Mouse (Mus musculus) hindbrain, embryonic 11.5 days (tissue): ENCODE results near the gene Mphosph9. TPM values are rescaled to one million over a fixed set of nuclear protein-coding genes. Genes with fewer than 3 reads are reported as not detected.

Experiments used
- ATAC-seq: fragments of 200-750 bp; cut with Nextera tagmentation; 2 replicates; pipeline ENCODE4 v1.8.0; 2017; ENCODE audit warnings: mild to moderate bottlenecking, moderate TSS enrichment, moderate library complexity; ENCODE audit not compliant: low FRiP score
- DNase-seq: peaks from one replicate; pipeline ENCODE4 v3.0.0-alpha.2; 2015; ENCODE audit warnings: low spot score
- H3K27ac ChIP-seq: fragments of 300-500 bp; sonication (generic); 2 replicates; pipeline ENCODE4 v1.5.1; 2014; ENCODE audit warnings: mild to moderate bottlenecking, low read depth, low read length
- H3K27me3 ChIP-seq: fragments of 300-500 bp; sonication (generic); 2 replicates; pipeline ENCODE4 v1.6.1; 2014; ENCODE audit warnings: mild to moderate bottlenecking, low read length, moderate library complexity, mixed read lengths; ENCODE audit not compliant: control insufficient read depth, insufficient read depth
- H3K36me3 ChIP-seq: fragments of 300-500 bp; sonication (generic); 2 replicates; pipeline ENCODE4 v1.6.1; 2014; ENCODE audit warnings: mild to moderate bottlenecking, low read length, moderate library complexity, mixed read lengths; ENCODE audit not compliant: control insufficient read depth, insufficient read depth
- H3K4me1 ChIP-seq: fragments of 300-500 bp; sonication (generic); replicated peaks from 2 replicates; pipeline ENCODE4 v1.6.1; 2014; ENCODE audit warnings: low read length, mixed read lengths; ENCODE audit not compliant: control insufficient read depth, insufficient read depth
- H3K4me2 ChIP-seq: fragments of 300-500 bp; sonication (generic); replicated peaks from 2 replicates; pipeline ENCODE4 v1.6.1; 2014; ENCODE audit warnings: mild to moderate bottlenecking, low read depth, low read length
- H3K4me3 ChIP-seq: fragments of 300-500 bp; sonication (generic); 2 replicates; pipeline ENCODE4 v1.5.1; 2014; ENCODE audit warnings: low read depth, low read length
- H3K9ac ChIP-seq: fragments of 300-500 bp; sonication (generic); 2 replicates; pipeline ENCODE4 v1.6.1; 2014; ENCODE audit warnings: low read depth, low read length
- H3K9me3 ChIP-seq: fragments of 300-500 bp; sonication (generic); 2 replicates; pipeline ENCODE4 v1.6.1; 2016; ENCODE audit warnings: low read length; ENCODE audit not compliant: control insufficient read depth
- WGBS: fragments of 180-500 bp; shearing (Covaris S2); extraction: QIAGEN DNeasy Blood & Tissue Kit; methylation state at CpG from one replicate; pipeline ENCODE4 v1.1.7; 2014; 5-methylcytosine and 5-hydroxymethylcytosine counted together
- polyA plus RNA-seq: library from polyadenylated mRNA; unstranded; fragments of >200 nt; fragmentation: Nextera tagmentation; extraction: Ambion mirVana; gene quantifications from 2 replicates; pipeline ENCODE4 v1.2.1, GENCODE M21; 2014

The Mphosph9 gene
- polyA plus RNA-seq, 1 experiment from 2014 or later: 20.5 TPM

- ATAC-seq: peak; percentile 68; the same call in 1 of the 2 replicates
- H3K9me3 ChIP-seq: no peaks in the 10 kb centered on the region
- H3K36me3 ChIP-seq: peaks cover 3% of the 10 kb centered on the region; the same call in 1 of the 2 replicates
- 40% methylated on average over 11 of the region's 11 CpGs for WGBS
- no peak overlapping the region for H3K4me3 ChIP-seq
- H3K27me3 ChIP-seq: no peaks in the 10 kb centered on the region
- H3K27ac ChIP-seq: peak overlapping the region; percentile 39; the same call in 1 of the 2 replicates
- H3K4me1 ChIP-seq: peaks cover 4% of the 10 kb centered on the region; the same call in 1 of the 2 replicates
- DNase-seq: peak; percentile 54
- no peak overlapping the region for H3K4me2 ChIP-seq
- no peak overlapping the region for H3K9ac ChIP-seq
Observed at GRCm38 (mm10) chr5:124269661-124270060, 58.1 kb downstream of the Mphosph9 start.

- no peaks in the 10 kb centered on the region for H3K9me3 ChIP-seq
- H3K4me1 ChIP-seq: peaks cover 4% of the 10 kb centered on the region; the same call in 1 of the 2 replicates
- H3K4me2 ChIP-seq: no peak overlapping the region
- peaks cover 3% of the 10 kb centered on the region; the same call in 1 of the 2 replicates for H3K36me3 ChIP-seq
- DNase-seq: no peak
- WGBS: 95% methylated on average over 6 of the region's 6 CpGs
- no peak overlapping the region for H3K4me3 ChIP-seq
- no peak overlapping the region for H3K27ac ChIP-seq
- no peaks in the 10 kb centered on the region for H3K27me3 ChIP-seq
- H3K9ac ChIP-seq: no peak overlapping the region
- ATAC-seq: no peak
Observed at GRCm38 (mm10) chr5:124267652-124268051, 60.1 kb downstream of the Mphosph9 start.

GRCm38 (mm10) chr5:124266821-124267220 is 61.0 kb downstream of the Mphosph9 start:
- Histone ChIP-seq H3K27ac (no peak overlapping the region), H3K9me3 (no peaks in the 10 kb centered on the region), H3K4me1 (peaks cover 4% of the 10 kb centered on the region; the same call in 1 of the 2 replicates), H3K4me2 (no peak overlapping the region), H3K9ac (no peak overlapping the region), H3K4me3 (no peak overlapping the region), H3K36me3 (peaks cover 3% of the 10 kb centered on the region; the same call in 1 of the 2 replicates), H3K27me3 (no peaks in the 10 kb centered on the region)
- no peak for DNase-seq
- ATAC-seq: no peak
- WGBS: 92% methylated on average over 6 of the region's 6 CpGs

GRCm38 (mm10) chr5:124263246-124263645 is 64.5 kb downstream of the Mphosph9 start:
- no peak overlapping the region for H3K4me3 ChIP-seq
- ATAC-seq (no peak), DNase-seq (no peak)
- no peaks in the 10 kb centered on the region for H3K9me3 ChIP-seq
- 77% methylated on average over 4 of the region's 4 CpGs for WGBS
- H3K4me1 ChIP-seq: no peaks in the 10 kb centered on the region
- H3K27me3 ChIP-seq: no peaks in the 10 kb centered on the region
- H3K9ac ChIP-seq: no peak overlapping the region
- peaks cover 10% of the 10 kb centered on the region; the same call in 1 of the 2 replicates for H3K36me3 ChIP-seq
- no peak overlapping the region for H3K4me2 ChIP-seq
- no peak overlapping the region for H3K27ac ChIP-seq

GRCm38 (mm10) chr5:124262090-124262489 is 65.7 kb downstream of the Mphosph9 start:
- H3K4me3 ChIP-seq: no peak overlapping the region
- H3K27ac ChIP-seq: no peak overlapping the region
- no peak for ATAC-seq
- H3K9me3 ChIP-seq: no peaks in the 10 kb centered on the region
- H3K4me2 ChIP-seq: no peak overlapping the region
- peaks cover 11% of the 10 kb centered on the region; the same call in 1 of the 2 replicates for H3K36me3 ChIP-seq
- H3K27me3 ChIP-seq: no peaks in the 10 kb centered on the region
- DNase-seq: no peak
- H3K9ac ChIP-seq: no peak overlapping the region
- H3K4me1 ChIP-seq: no peaks in the 10 kb centered on the region
- 89% methylated on average over 4 of the region's 4 CpGs for WGBS

GRCm38 (mm10) chr5:124259133-124259532 is 68.6 kb downstream of the Mphosph9 start:
- no peaks in the 10 kb centered on the region for H3K27me3 ChIP-seq
- no peak overlapping the region for H3K27ac ChIP-seq
- H3K9ac ChIP-seq: no peak overlapping the region
- peaks cover 12% of the 10 kb centered on the region; the same call in 1 of the 2 replicates for H3K36me3 ChIP-seq
- H3K9me3 ChIP-seq: no peaks in the 10 kb centered on the region
- no peak for ATAC-seq
- no peak overlapping the region for H3K4me3 ChIP-seq
- no peak for DNase-seq
- no peak overlapping the region for H3K4me2 ChIP-seq
- no peaks in the 10 kb centered on the region for H3K4me1 ChIP-seq
- WGBS: 78% methylated on average over 2 of the region's 2 CpGs

GRCm38 (mm10) chr5:124258026-124258425 is 69.7 kb downstream of the Mphosph9 start:
- Histone ChIP-seq H3K4me1 (no peaks in the 10 kb centered on the region), H3K4me3 (no peak overlapping the region), H3K27me3 (no peaks in the 10 kb centered on the region), H3K36me3 (peaks cover 12% of the 10 kb centered on the region; the same call in 1 of the 2 replicates), H3K9me3 (no peaks in the 10 kb centered on the region), H3K27ac (no peak overlapping the region), H3K4me2 (no peak overlapping the region), H3K9ac (no peak overlapping the region)
- ATAC-seq: no peak
- no peak for DNase-seq
- 96% methylated on average over 1 of the region's 1 CpGs for WGBS

GRCm38 (mm10) chr5:124255141-124255540 is 72.6 kb downstream of the Mphosph9 start:
- H3K4me3 ChIP-seq: no peak overlapping the region
- ATAC-seq (no peak), DNase-seq (no peak)
- WGBS: 91% methylated on average over 7 of the region's 7 CpGs
- no peak overlapping the region for H3K27ac ChIP-seq
- H3K9me3 ChIP-seq: no peaks in the 10 kb centered on the region
- no peak overlapping the region for H3K9ac ChIP-seq
- H3K27me3 ChIP-seq: no peaks in the 10 kb centered on the region
- peaks cover 12% of the 10 kb centered on the region; the same call in 1 of the 2 replicates for H3K36me3 ChIP-seq
- H3K4me1 ChIP-seq: no peaks in the 10 kb centered on the region
- no peak overlapping the region for H3K4me2 ChIP-seq

- Histone ChIP-seq H3K27ac (no peak overlapping the region), H3K4me2 (no peak overlapping the region), H3K27me3 (no peaks in the 10 kb centered on the region), H3K36me3 (0 out of 2 replicates have a peak, but pooled peaks cover 5% of the 10 kb centered on the region), H3K4me3 (no peak overlapping the region), H3K4me1 (peaks cover 6% of the 10 kb centered on the region), H3K9me3 (no peaks in the 10 kb centered on the region), H3K9ac (no peak overlapping the region)
- 86% methylated on average over 8 of the region's 8 CpGs for WGBS
- DNase-seq: no peak
- no peak for ATAC-seq
Observed at GRCm38 (mm10) chr5:124253555-124253954, 74.2 kb downstream of the Mphosph9 start.
